In genomic region chr1:171149974-171150760, GRCm38 (mm10) we compare ENCODE assay signal across 8 mouse cellular contexts. TPM values are rescaled to one million over a fixed set of nuclear protein-coding genes. Genes with fewer than 3 reads are reported as not detected.
DNase-seq lines count a peak whose midpoint lies in the region; ATAC-seq lines count a peak whose summit lies in the region.

Gene Sdhc, minus strand, starts transcription at chr1:171150603.
Gene Mpz, plus strand, starts transcription at chr1:171150711.

- H3K4me2 ChIP-seq in heart, embryonic 13.5 days = peak within 1 kb of the TSS; percentile 77
- H3K4me2 ChIP-seq in liver, embryonic 12.5 days = peak within 1 kb of the TSS; percentile 87
- peak within 1 kb of the TSS; percentile 84 for H3K4me2 ChIP-seq in stomach, embryonic 15.5 days

- H3K9me3 ChIP-seq in heart, embryonic 13.5 days = no peaks in the 10 kb centered on the region
- H3K9me3 ChIP-seq in liver, embryonic 12.5 days (replicated peaks) = no peaks in the 10 kb centered on the region
- no peaks in the 10 kb centered on the region for H3K9me3 ChIP-seq in stomach, embryonic 15.5 days

- peak within 1 kb of the TSS; percentile 100 for H3K27ac ChIP-seq in brown adipose tissue, adult 24 weeks (replicated peaks; ENCODE audit: low read depth, low read length)
- peak within 1 kb of the TSS; percentile 88 for H3K27ac ChIP-seq in heart, embryonic 13.5 days (replicated peaks)
- peak within 1 kb of the TSS; percentile 84 for H3K27ac ChIP-seq in liver, embryonic 12.5 days
- H3K27ac ChIP-seq in stomach, embryonic 15.5 days = peak within 1 kb of the TSS; percentile 84

- peak; percentile 94 for ATAC-seq in heart, embryonic 13.5 days (ENCODE audit: extremely low read depth, insufficient number of reproducible peaks, low FRiP score, low TSS enrichment)
- ATAC-seq in liver, embryonic 12.5 days = peak; percentile 96
- peak; percentile 96 for ATAC-seq in stomach, embryonic 15.5 days (ENCODE audit: insufficient read depth, low FRiP score, low read depth)

- H3K4me1 ChIP-seq in brown adipose tissue, adult 24 weeks (ENCODE audit: control insufficient read depth, insufficient read depth, insufficient read length, low read length) = no peaks in the 10 kb centered on the region; the same call in 1 of the 2 replicates
- peaks cover 27% of the 10 kb centered on the region for H3K4me1 ChIP-seq in heart, embryonic 13.5 days
- H3K4me1 ChIP-seq in liver, embryonic 12.5 days = peaks cover 32% of the 10 kb centered on the region
- H3K4me1 ChIP-seq in stomach, embryonic 15.5 days = peaks cover 14% of the 10 kb centered on the region; the same call in 1 of the 2 replicates

- peak within 1 kb of the TSS; percentile 95 for H3K9ac ChIP-seq in heart, embryonic 13.5 days
- H3K9ac ChIP-seq in liver, embryonic 12.5 days = peak within 1 kb of the TSS; percentile 90
- peak within 1 kb of the TSS; percentile 98 for H3K9ac ChIP-seq in stomach, embryonic 15.5 days

- H3K36me3 ChIP-seq in heart, embryonic 13.5 days = peaks cover 11% of the 10 kb centered on the region
- peaks cover 16% of the 10 kb centered on the region for H3K36me3 ChIP-seq in liver, embryonic 12.5 days
- no peaks in the 10 kb centered on the region for H3K36me3 ChIP-seq in stomach, embryonic 15.5 days

- H3K4me3 ChIP-seq in brown adipose tissue, adult 24 weeks (ENCODE audit: insufficient read depth, low read depth, low read length) = peak within 1 kb of the TSS; percentile 100
- H3K4me3 ChIP-seq in heart, embryonic 13.5 days = peak within 1 kb of the TSS; percentile 77
- peak within 1 kb of the TSS; percentile 98 for H3K4me3 ChIP-seq in liver, embryonic 12.5 days
- H3K4me3 ChIP-seq in stomach, embryonic 15.5 days (replicated peaks) = peak within 1 kb of the TSS; percentile 99

- WGBS in heart, embryonic 13.5 days = under 1% methylated on average over 34 of the region's 34 CpGs
- 1% methylated on average over 34 of the region's 34 CpGs for WGBS in liver, embryonic 12.5 days (ENCODE audit: insufficient replicate concordance)
- WGBS in stomach, embryonic 15.5 days = under 1% methylated on average over 33 of the region's 34 CpGs

- DNase-seq in CD4-positive, CD25-positive, alpha-beta regulatory T cell, adult 2 months (ENCODE audit: low read depth, low spot score) = peak; percentile 98
- peak; percentile 28 for DNase-seq in fat pad, adult 2 months (ENCODE audit: extremely low read depth, low read depth, low spot score)
- DNase-seq in kidney, postnatal 10 days = peak; percentile 97
- DNase-seq in natural killer cell, adult 2 months (ENCODE audit: low spot score in 2 of 2) = peak; percentile 97

- H3K27me3 ChIP-seq in heart, embryonic 13.5 days (replicated peaks) = peaks cover 7% of the 10 kb centered on the region
- peaks cover 10% of the 10 kb centered on the region; the same call in 1 of the 2 replicates for H3K27me3 ChIP-seq in liver, embryonic 12.5 days (replicated peaks)
- H3K27me3 ChIP-seq in stomach, embryonic 15.5 days (replicated peaks) = no peaks in the 10 kb centered on the region

RNA-seq across cellular contexts. Expression of gene Sdhc, which starts in this region (rescaled TPM):
- 1,219 and 1,267 TPM in 2 replicates for polyA plus RNA-seq in brown adipose tissue, adult 24 weeks (2012; ENCODE audit: insufficient read depth, insufficient read length, missing spikeins)
- 457 and 493 TPM in 2 replicates for polyA plus RNA-seq in heart, embryonic 13.5 days (2015; fragmentation: Nextera tagmentation; extraction: Ambion mirVana)
- 140 and 155 TPM in 2 replicates for polyA plus RNA-seq in liver, embryonic 12.5 days (2016; fragmentation: Nextera tagmentation; extraction: Ambion mirVana)
- polyA plus RNA-seq in stomach, embryonic 15.5 days (2015; fragmentation: Nextera tagmentation; extraction: Ambion mirVana) = 258 and 282 TPM in 2 replicates

RNA-seq across cellular contexts. Expression of gene Mpz, which starts in this region (rescaled TPM):
- polyA plus RNA-seq in brown adipose tissue, adult 24 weeks (2012; ENCODE audit: insufficient read depth, insufficient read length, missing spikeins) = 4.6 and 5.3 TPM in 2 replicates
- polyA plus RNA-seq in heart, embryonic 13.5 days (2015; fragmentation: Nextera tagmentation; extraction: Ambion mirVana) = 0.33 and 0.36 TPM in 2 replicates
- 0.10 and 0.18 TPM in 2 replicates for polyA plus RNA-seq in liver, embryonic 12.5 days (2016; fragmentation: Nextera tagmentation; extraction: Ambion mirVana)
- polyA plus RNA-seq in stomach, embryonic 15.5 days (2015; fragmentation: Nextera tagmentation; extraction: Ambion mirVana) = 1.8 and 2.2 TPM in 2 replicates

Comparison
In these comparisons a context has a peak if more than half of its experiments do, and no peak if none do; other contexts are left out.
1. Peak in every context shown above with its lines: DNase-seq, ATAC-seq, H3K4me3 ChIP-seq and H3K27ac ChIP-seq.
2. DNase-seq: peak in every context shown above with its lines; median percentile 98 in CD4-positive, CD25-positive, alpha-beta regulatory T cell, adult 2 months; 97 in kidney, postnatal 10 days; 97 in natural killer cell, adult 2 months; 28 in fat pad, adult 2 months.